Mouse (Mus musculus) thymus, adult 2 months (tissue): Measurements from ENCODE around the gene Grwd1. TPM values are rescaled to one million over a fixed set of nuclear protein-coding genes. Genes with fewer than 3 reads are reported as not detected.

Source experiments
- DNase-seq: peaks from one replicate; pipeline ENCODE4 v3.0.0; 2021
- H3K27ac ChIP-seq: fragments of 200-500 bp; 2 replicates; pipeline ENCODE4 v1.5.1; 2012; ENCODE audit warnings: low read length, control low read depth; ENCODE audit not compliant: control insufficient read depth, insufficient read depth
- H3K27me3 ChIP-seq: fragments of 200-500 bp; 2 replicates; pipeline ENCODE4 v1.6.1; 2012; ENCODE audit warnings: mild to moderate bottlenecking, low read length, moderate library complexity, mixed read lengths; ENCODE audit not compliant: control insufficient read depth, insufficient read depth
- H3K36me3 ChIP-seq: fragments of 200-500 bp; 2 replicates; pipeline ENCODE4 v1.6.1; 2012; ENCODE audit warnings: mild to moderate bottlenecking, low read length, moderate library complexity; ENCODE audit not compliant: control insufficient read depth, insufficient read depth
- H3K4me1 ChIP-seq: fragments of 200-500 bp; replicated peaks from 2 replicates; pipeline ENCODE4 v1.6.1; 2012; ENCODE audit warnings: low read length; ENCODE audit not compliant: control insufficient read depth, insufficient read depth
- H3K4me3 ChIP-seq: fragments of 200-500 bp; 2 replicates; pipeline ENCODE4 v1.5.1; 2012; ENCODE audit warnings: mild to moderate bottlenecking, low read length, control low read depth, moderate library complexity; ENCODE audit not compliant: control insufficient read depth, insufficient read depth
- CTCF ChIP-seq: fragments of 200-500 bp; IDR thresholded peaks from 2 replicates; pipeline ENCODE4 v1.5.1; 2012; ENCODE audit warnings: mild to moderate bottlenecking, control low read depth, low read length, moderate library complexity, borderline replicate concordance; ENCODE audit not compliant: control insufficient read depth, poor library complexity, insufficient read depth; ENCODE audit errors: extremely low read depth
- POLR2A ChIP-seq: fragments of 200-500 bp; IDR thresholded peaks from 2 replicates; pipeline ENCODE4 v1.6.1; 2012; ENCODE audit warnings: mild to moderate bottlenecking, low read length, control low read depth, moderate library complexity; ENCODE audit not compliant: control insufficient read depth, poor library complexity, insufficient read depth; ENCODE audit errors: extremely low read depth
- WGBS: fragments of 180-500 bp; shearing (Covaris S2); methylation state at CpG from one replicate; pipeline ENCODE4 v1.1.7; 2018; 5-methylcytosine and 5-hydroxymethylcytosine counted together
- polyA plus RNA-seq: library from polyadenylated mRNA; depleted of rRNA; stranded (reverse); fragments of >200 nt; gene quantifications from 2 replicates; pipeline ENCODE4 v1.2.3, GENCODE M21; 2012

Gene Grwd1
- polyA plus RNA-seq, 1 experiment: 22.4 TPM

- H3K4me3 ChIP-seq: no peak overlapping the region
- peaks cover 10% of the 10 kb centered on the region; the same call in 1 of the 2 replicates for H3K27me3 ChIP-seq
- 0 out of 2 replicates have a peak, but pooled peaks have one; percentile 12 for TF ChIP-seq CTCF
- TF ChIP-seq POLR2A: no peak
- no peaks in the 10 kb centered on the region for H3K36me3 ChIP-seq
- no peak overlapping the region for H3K27ac ChIP-seq
- 5% methylated on average over 30 of the region's 30 CpGs for WGBS
- peaks cover 27% of the 10 kb centered on the region for H3K4me1 ChIP-seq
- DNase-seq: peak; percentile 13
Observed at GRCm38 (mm10) chr7:45870282-45871058, 39.7 kb upstream of the Grwd1 start.

- no peak for DNase-seq
- no peak overlapping the region for H3K27ac ChIP-seq
- WGBS: 15% methylated on average over 14 of the region's 14 CpGs
- H3K4me3 ChIP-seq: no peak overlapping the region
- no peaks in the 10 kb centered on the region for H3K36me3 ChIP-seq
- no peak for TF ChIP-seq CTCF
- no peak for TF ChIP-seq POLR2A
- H3K4me1 ChIP-seq: peaks cover 23% of the 10 kb centered on the region
- H3K27me3 ChIP-seq: peaks cover 10% of the 10 kb centered on the region; the same call in 1 of the 2 replicates
Observed at GRCm38 (mm10) chr7:45869787-45870186, 39.0 kb upstream of the Grwd1 start.

GRCm38 (mm10) chr7:45869107-45869670 is 38.4 kb upstream of the Grwd1 start:
- Histone ChIP-seq H3K4me1 (peaks cover 20% of the 10 kb centered on the region), H3K27ac (no peak overlapping the region), H3K4me3 (no peak overlapping the region), H3K27me3 (peaks cover 10% of the 10 kb centered on the region; the same call in 1 of the 2 replicates), H3K36me3 (no peaks in the 10 kb centered on the region)
- TF ChIP-seq POLR2A: no peak
- 79% methylated on average over 8 of the region's 8 CpGs for WGBS
- no peak for DNase-seq

GRCm38 (mm10) chr7:45867871-45868270 is 37.1 kb upstream of the Grwd1 start:
- no peak overlapping the region for H3K27ac ChIP-seq
- no peak for DNase-seq
- no peak overlapping the region for H3K4me3 ChIP-seq
- 92% methylated on average over 2 of the region's 2 CpGs for WGBS
- H3K36me3 ChIP-seq: no peaks in the 10 kb centered on the region
- H3K4me1 ChIP-seq: peaks cover 12% of the 10 kb centered on the region
- TF ChIP-seq CTCF (no peak), POLR2A (no peak)
- H3K27me3 ChIP-seq: peaks cover 10% of the 10 kb centered on the region; the same call in 1 of the 2 replicates

- peak overlapping the region; percentile 47 for H3K4me3 ChIP-seq
- H3K27me3 ChIP-seq: peaks cover 9% of the 10 kb centered on the region; the same call in 1 of the 2 replicates
- 0 out of 2 replicates have a peak, but pooled peaks have one; percentile 20 for TF ChIP-seq POLR2A
- TF ChIP-seq CTCF: 0 out of 2 replicates have a peak, but pooled peaks have one; percentile 25
- peaks cover 12% of the 10 kb centered on the region for H3K4me1 ChIP-seq
- peak; percentile 88 for DNase-seq
- no peak overlapping the region for H3K27ac ChIP-seq
- WGBS: 2% methylated on average over 117 of the region's 117 CpGs
- no peaks in the 10 kb centered on the region for H3K36me3 ChIP-seq
Observed at GRCm38 (mm10) chr7:45865925-45866910, 35.5 kb upstream of the Grwd1 start.

GRCm38 (mm10) chr7:45864435-45864834 is 33.7 kb upstream of the Grwd1 start:
- WGBS: 74% methylated on average over 3 of the region's 3 CpGs
- TF ChIP-seq CTCF: no peak
- no peak for TF ChIP-seq POLR2A
- Histone ChIP-seq H3K4me1 (peaks cover 12% of the 10 kb centered on the region), H3K27me3 (no peaks in the 10 kb centered on the region; the same call in 1 of the 2 replicates), H3K36me3 (no peaks in the 10 kb centered on the region), H3K4me3 (no peak overlapping the region), H3K27ac (no peak overlapping the region)
- DNase-seq: no peak
